Mouse (Mus musculus) kidney, embryonic 16.5 days (tissue): Measurements from ENCODE around the gene Gimap1. TPM values are rescaled to one million over a fixed set of nuclear protein-coding genes. Genes with fewer than 3 reads are reported as not detected.

Experiments
- ATAC-seq: fragments of 200-750 bp; cut with Nextera tagmentation; 2 replicates; pipeline ENCODE4 v1.8.0; 2017; ENCODE audit warnings: moderate TSS enrichment; ENCODE audit not compliant: low FRiP score, low TSS enrichment
- H3K27ac ChIP-seq: fragments of 300-500 bp; sonication (generic); 2 replicates; pipeline ENCODE4 v1.5.1; 2014; ENCODE audit warnings: low read length
- H3K27me3 ChIP-seq: fragments of 300-500 bp; sonication (generic); 2 replicates; pipeline ENCODE4 v1.6.1; 2014; ENCODE audit warnings: low read length, control low read depth, mixed read lengths; ENCODE audit not compliant: insufficient read depth
- H3K36me3 ChIP-seq: fragments of 300-500 bp; sonication (generic); 2 replicates; pipeline ENCODE4 v1.6.1; 2014; ENCODE audit warnings: low read length, control low read depth, mixed read lengths; ENCODE audit not compliant: insufficient read depth
- H3K4me1 ChIP-seq: fragments of 300-500 bp; sonication (generic); 2 replicates; pipeline ENCODE4 v1.6.1; 2014; ENCODE audit warnings: low read length, control low read depth, mixed read lengths; ENCODE audit not compliant: insufficient read depth
- H3K4me2 ChIP-seq: fragments of 300-500 bp; sonication (generic); replicated peaks from 2 replicates; pipeline ENCODE4 v1.6.1; 2014; ENCODE audit warnings: low read depth, low read length
- H3K4me3 ChIP-seq: fragments of 300-500 bp; sonication (generic); 2 replicates; pipeline ENCODE4 v1.5.1; 2014; ENCODE audit warnings: mild to moderate bottlenecking, low read length
- H3K9ac ChIP-seq: fragments of 300-500 bp; sonication (generic); replicated peaks from 2 replicates; pipeline ENCODE4 v1.6.1; 2014; ENCODE audit warnings: low read length
- H3K9me3 ChIP-seq: fragments of 300-500 bp; sonication (generic); 2 replicates; pipeline ENCODE4 v1.6.1; 2016; ENCODE audit warnings: low read length, control low read depth
- WGBS: fragments of 180-500 bp; shearing (Covaris S2); extraction: QIAGEN DNeasy Blood & Tissue Kit; methylation state at CpG from one replicate; pipeline ENCODE4 v1.1.7; 2014; 5-methylcytosine and 5-hydroxymethylcytosine counted together
- polyA plus RNA-seq: library from polyadenylated mRNA; unstranded; fragments of >200 nt; fragmentation: Nextera tagmentation; extraction: Ambion mirVana; gene quantifications from 2 replicates; pipeline ENCODE4 v1.2.1, GENCODE M21; 2015

Gimap1 gene
- polyA plus RNA-seq, 1 experiment from 2014 or later: 43.2 TPM

DNA sequence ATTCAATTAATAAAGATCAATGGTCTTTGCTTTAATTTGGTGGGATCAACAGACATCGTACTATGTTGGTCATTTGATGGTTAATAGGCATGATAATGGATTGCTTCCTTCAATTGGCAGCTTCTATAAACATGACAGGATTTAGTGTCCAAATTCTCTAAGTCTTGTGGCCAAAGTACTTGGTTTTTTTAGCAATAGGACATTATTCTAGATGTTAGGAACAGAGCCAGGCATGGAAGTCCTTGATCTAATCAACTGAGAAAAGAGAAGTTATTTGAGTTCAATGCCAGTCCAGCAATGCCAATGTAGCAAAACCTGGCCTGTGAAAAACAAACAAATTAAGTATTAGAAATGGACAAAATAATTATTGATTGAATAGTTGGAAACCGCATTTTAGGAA, 46.7 kb downstream of the Gimap1 start:
- H3K4me2 ChIP-seq: no peak overlapping the region
- H3K9me3 ChIP-seq: no peaks in the 10 kb centered on the region
- ATAC-seq: no peak
- H3K4me3 ChIP-seq: no peak overlapping the region
- WGBS: 80% methylated on average over 2 of the region's 2 CpGs
- H3K9ac ChIP-seq: no peak overlapping the region
- no peaks in the 10 kb centered on the region for H3K4me1 ChIP-seq
- H3K36me3 ChIP-seq: no peaks in the 10 kb centered on the region
- H3K27me3 ChIP-seq: no peaks in the 10 kb centered on the region
- no peak overlapping the region for H3K27ac ChIP-seq

DNA sequence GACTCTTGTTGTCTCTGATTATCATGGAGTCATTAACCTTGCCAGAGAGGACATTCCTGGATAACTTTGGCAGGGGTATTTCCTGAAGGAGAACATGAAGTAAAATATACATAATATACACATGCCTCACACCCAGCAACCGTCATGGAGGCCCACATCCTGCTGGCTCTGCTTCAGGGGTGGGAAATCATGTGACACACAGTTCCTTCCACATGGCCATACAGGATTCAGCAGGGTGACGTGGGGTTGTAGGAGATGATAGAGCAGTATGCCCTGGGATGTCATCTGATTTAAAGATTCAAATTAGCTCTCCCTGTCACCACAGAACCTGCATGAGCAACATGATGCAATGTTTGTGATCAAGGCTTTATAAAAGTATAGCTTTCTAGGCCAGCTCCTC, 49.0 kb downstream of the Gimap1 start:
- 76% methylated on average over 2 of the region's 2 CpGs for WGBS
- no peak overlapping the region for H3K4me2 ChIP-seq
- no peaks in the 10 kb centered on the region for H3K27me3 ChIP-seq
- ATAC-seq: no peak
- H3K36me3 ChIP-seq: no peaks in the 10 kb centered on the region
- H3K9ac ChIP-seq: no peak overlapping the region
- H3K4me1 ChIP-seq: no peaks in the 10 kb centered on the region
- H3K4me3 ChIP-seq: no peak overlapping the region
- H3K27ac ChIP-seq: no peak overlapping the region
- H3K9me3 ChIP-seq: no peaks in the 10 kb centered on the region

Other genes starting within 250 kb of the Gimap1 start
- 32.7 and 33.8 TPM in 2 replicates for gene Atp6v0e2, start 201.4 kb upstream of the Gimap1 start, polyA plus RNA-seq
- 14.3 and 14.5 TPM in 2 replicates for gene Lrrc61, start 184.3 kb upstream of the Gimap1 start, polyA plus RNA-seq
- gene Rarres2, start 166.3 kb upstream of the Gimap1 start, polyA plus RNA-seq: 64.5 and 76.1 TPM in 2 replicates
- gene Gm45021, start 149.4 kb upstream of the Gimap1 start, polyA plus RNA-seq: not detected in 2 replicates
- 52.9 and 59.3 TPM in 2 replicates for gene Repin1, start 145.2 kb upstream of the Gimap1 start, polyA plus RNA-seq
- gene Gm44965, start 145.1 kb upstream of the Gimap1 start, polyA plus RNA-seq: 0.69 TPM in 1 of 2 replicates, not detected in the other
- gene Zfp775, start 137.0 kb upstream of the Gimap1 start, polyA plus RNA-seq: 7.5 and 9.3 TPM in 2 replicates
- 4.3 and 5.4 TPM in 2 replicates for gene AI854703, start 112.3 kb upstream of the Gimap1 start, polyA plus RNA-seq
- 3.5 TPM in 2 replicates for gene Gimap8, start 91.8 kb upstream of the Gimap1 start, polyA plus RNA-seq
- 12.7 and 14.8 TPM in 2 replicates for gene Gimap9, start 62.9 kb upstream of the Gimap1 start, polyA plus RNA-seq
- gene Gimap4, start 54.5 kb upstream of the Gimap1 start, polyA plus RNA-seq: 84.6 and 86.0 TPM in 2 replicates
- 59.4 and 67.3 TPM in 2 replicates for gene Gimap6, start 30.8 kb upstream of the Gimap1 start, polyA plus RNA-seq
- gene Gm28053, start 20.4 kb upstream of the Gimap1 start, polyA plus RNA-seq: 1.4 and 2.4 TPM in 2 replicates
- not detected in 2 replicates for gene Gimap7, start 20.4 kb upstream of the Gimap1 start, polyA plus RNA-seq
- gene Gimap5, start 7.1 kb downstream of the Gimap1 start, polyA plus RNA-seq: 18.0 and 19.9 TPM in 2 replicates
- 0.19 TPM in 1 of 2 replicates, not detected in the other for gene Gimap3, start 31.8 kb downstream of the Gimap1 start, polyA plus RNA-seq
- gene Tmem176a, start 101.9 kb downstream of the Gimap1 start, polyA plus RNA-seq: 194 and 227 TPM in 2 replicates
- 479 and 496 TPM in 2 replicates for gene Tmem176b, start 102.4 kb downstream of the Gimap1 start, polyA plus RNA-seq
- gene Aoc1, start 133.8 kb downstream of the Gimap1 start, polyA plus RNA-seq: 4.7 and 6.0 TPM in 2 replicates
- gene 1600015I10Rik, start 190.8 kb downstream of the Gimap1 start, polyA plus RNA-seq: not detected in 2 replicates
- not detected in 2 replicates for gene Doxl2, start 235.9 kb downstream of the Gimap1 start, polyA plus RNA-seq
- gene Svs1, start 247.8 kb downstream of the Gimap1 start, polyA plus RNA-seq: not detected in 2 replicates